Mouse (Mus musculus): ENCODE measurements around the gene Dpysl4.

- TF ChIP-seq CTCF (IDR thresholded peaks at IDR 0.05; ENCODE audit: low read depth) (no peak), EP300 (IDR thresholded peaks at IDR 0.05; ENCODE audit: low read depth) (no peak)
These were observed 58.0 kb downstream of the Dpysl4 start for GRCm38 (mm10) chr7:139143785-139144184.

All from liver, postnatal 0 days (tissue).